Mouse (Mus musculus) heart, postnatal 0 days (tissue): ENCODE results near the gene Slc25a45.

ENCODE experiments used
- CTCF ChIP-seq: IDR thresholded peaks from 2 replicates; pipeline ENCODE4 v1.5.1; 2016; ENCODE audit warnings: antibody characterized with exemption, control low read depth, low read depth
- EP300 ChIP-seq: IDR thresholded peaks from 2 replicates; pipeline ENCODE4 v1.6.1; 2016; ENCODE audit warnings: antibody characterized with exemption, low read depth

DNA sequence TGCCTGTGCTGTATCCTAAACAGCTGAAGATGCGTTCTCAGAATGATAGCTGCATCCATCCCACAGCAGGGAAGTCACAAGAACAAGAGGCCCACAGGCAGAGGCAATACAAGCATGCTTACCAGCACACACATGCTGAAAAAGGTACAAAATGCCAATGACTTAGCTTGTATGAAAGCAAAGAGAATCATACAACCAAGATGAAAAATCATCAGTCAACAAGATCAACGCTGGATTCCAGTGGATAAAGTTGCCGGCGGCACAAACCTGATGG, 38.8 kb upstream of the Slc25a45 start:
- TF ChIP-seq EP300, result no peak
- TF ChIP-seq CTCF, result no peak
